Mouse (Mus musculus) myocyte (in vitro differentiated cells): ENCODE results near the gene Olfr1357. TPM values are rescaled to one million over a fixed set of nuclear protein-coding genes. Genes with fewer than 3 reads are reported as not detected.
A peak's percentile ranks its signal among the peaks of the same experiment; 100 is the strongest.

Experiments
- H3K27me3 ChIP-seq: one replicate; pipeline ENCODE4 v1.6.1; 2011; ENCODE audit not compliant: control insufficient read depth, insufficient read depth, insufficient read length
- H3K36me3 ChIP-seq: one replicate; pipeline ENCODE4 v1.6.1; 2011; ENCODE audit not compliant: control insufficient read depth, insufficient read depth
- H3K4me2 ChIP-seq: one replicate; pipeline ENCODE4 v1.6.1; 2011; ENCODE audit warnings: low read depth, control low read depth
- H3K4me3 ChIP-seq: one replicate; pipeline ENCODE4 v1.5.1; 2011; ENCODE audit warnings: mild to moderate bottlenecking, control low read depth, moderate library complexity
- H3K79me2 ChIP-seq: one replicate; pipeline ENCODE4 v1.6.1; 2011; ENCODE audit not compliant: control insufficient read depth, insufficient read depth
- H3ac ChIP-seq: one replicate; pipeline ENCODE4 v1.6.1; 2011; ENCODE audit not compliant: control insufficient read depth, insufficient read length
- CEBPB ChIP-seq: IDR thresholded peaks from 2 replicates; pipeline ENCODE4 v1.6.1; 2011; ENCODE audit warnings: mild to moderate bottlenecking, moderate library complexity; ENCODE audit not compliant: poor library complexity, insufficient read depth, severe bottlenecking
- E2F4 ChIP-seq: IDR thresholded peaks from one replicate; pipeline ENCODE4 v1.6.1; 2011; ENCODE audit warnings: mild to moderate bottlenecking, control low read depth, moderate library complexity; ENCODE audit not compliant: insufficient read depth
- MAX ChIP-seq: IDR thresholded peaks from one replicate; pipeline ENCODE4 v1.6.1; 2011; ENCODE audit warnings: low read depth, mild to moderate bottlenecking, control low read depth
- MYOD1 ChIP-seq, 3 experiments: IDR thresholded peaks; one replicate each; pipeline ENCODE4 v1.6.1; 2011; ENCODE audit warnings: control low read depth in 2 of 3, low read depth in 2 of 3, mild to moderate bottlenecking in 2 of 3, moderate library complexity in 1 of 3; ENCODE audit not compliant: insufficient read length in 2 of 3, control insufficient read depth in 1 of 3
- MYOG ChIP-seq, 3 experiments: IDR thresholded peaks; one replicate each; pipeline ENCODE4 v1.6.1; 2011; ENCODE audit warnings: control low read depth in 2 of 3, low read depth in 2 of 3, mild to moderate bottlenecking in 2 of 3; ENCODE audit not compliant: insufficient read length in 2 of 3, control insufficient read depth in 1 of 3, insufficient read depth in 1 of 3
- POLR2A ChIP-seq: IDR thresholded peaks from one replicate; pipeline ENCODE4 v1.6.1; 2011; ENCODE audit warnings: low read depth, mild to moderate bottlenecking, control low read depth, moderate library complexity; ENCODE audit not compliant: insufficient read length
- POLR2AphosphoS2 ChIP-seq: IDR thresholded peaks from one replicate; pipeline ENCODE4 v1.6.1; 2011; ENCODE audit warnings: low read depth, control low read depth; ENCODE audit not compliant: insufficient read length
- REST ChIP-seq: IDR thresholded peaks from one replicate; pipeline ENCODE4 v1.6.1; 2011; ENCODE audit warnings: mild to moderate bottlenecking, control low read depth, moderate library complexity; ENCODE audit not compliant: insufficient read depth, insufficient read length
- SRF ChIP-seq: IDR thresholded peaks from one replicate; pipeline ENCODE4 v1.6.1; 2011; ENCODE audit warnings: low read depth; ENCODE audit not compliant: control insufficient read depth, insufficient read length
- TCF12 ChIP-seq: IDR thresholded peaks from one replicate; pipeline ENCODE4 v1.6.1; 2011; ENCODE audit warnings: mild to moderate bottlenecking, control low read depth; ENCODE audit not compliant: poor library complexity, insufficient read depth, severe bottlenecking
- TCF3 ChIP-seq: IDR thresholded peaks from one replicate; pipeline ENCODE4 v1.6.1; 2011; ENCODE audit warnings: low read depth, control low read depth; ENCODE audit not compliant: insufficient read length
- USF1 ChIP-seq: IDR thresholded peaks from one replicate; pipeline ENCODE4 v1.6.1; 2011; ENCODE audit warnings: low read depth, mild to moderate bottlenecking, control low read depth, moderate library complexity
- polyA plus RNA-seq: library from polyadenylated mRNA; unstranded; fragments of >200 nt; fragmentation: generic; extraction: Trizol; gene quantifications from one replicate; pipeline ENCODE4 v1.2.1, GENCODE M21; 2012; ENCODE audit warnings: missing spikeins

Gene Olfr1357
- polyA plus RNA-seq, 1 experiment: not detected

- peaks cover 19% of the 10 kb centered on the region for H3K79me2 ChIP-seq
- no peak overlapping the region for H3ac ChIP-seq
- no peak overlapping the region for H3K4me3 ChIP-seq
- H3K4me2 ChIP-seq: peak overlapping the region; percentile 4
- no peaks in the 10 kb centered on the region for H3K27me3 ChIP-seq
- H3K36me3 ChIP-seq: no peaks in the 10 kb centered on the region
- TF ChIP-seq USF1 (no peak), REST (no peak), POLR2A (no peak), E2F4 (no peak), MYOD1 (IDR thresholded peaks at IDR 0.05; ENCODE audit: control insufficient read depth in 1 of 3, insufficient read length in 2 of 3, low read depth in 2 of 3) (peak in 2 of 3 experiments; percentile 66 to 79), MYOG (IDR thresholded peaks at IDR 0.05; ENCODE audit: control insufficient read depth in 1 of 3, insufficient read depth in 1 of 3, insufficient read length in 2 of 3, low read depth in 2 of 3) (peak in 2 of 3 experiments; percentile 27 to 80), TCF3 (no peak), TCF12 (no peak), MAX (no peak), SRF (no peak), CEBPB (no peak)
These were observed 23.7 kb downstream of the Olfr1357 start for GRCm38 (mm10) chr10:78594157-78594556.

GRCm38 (mm10) chr10:78593736-78594135 is 24.1 kb downstream of the Olfr1357 start:
- Histone ChIP-seq H3K4me2 (peak overlapping the region; percentile 4), H3K4me3 (no peak overlapping the region), H3K36me3 (peaks cover 4% of the 10 kb centered on the region), H3K27me3 (no peaks in the 10 kb centered on the region), H3ac (no peak overlapping the region), H3K79me2 (peaks cover 19% of the 10 kb centered on the region)
- no peak for TF ChIP-seq USF1
- TF ChIP-seq POLR2A: no peak
- no peak for TF ChIP-seq REST
- TF ChIP-seq CEBPB: no peak
- TF ChIP-seq TCF12: no peak
- TF ChIP-seq POLR2AphosphoS2: no peak
- no peak for TF ChIP-seq MYOD1 (IDR thresholded peaks at IDR 0.05; ENCODE audit: control insufficient read depth in 1 of 3, insufficient read length in 2 of 3, low read depth in 2 of 3)
- TF ChIP-seq MYOG (IDR thresholded peaks at IDR 0.05; ENCODE audit: control insufficient read depth in 1 of 3, insufficient read depth in 1 of 3, insufficient read length in 2 of 3, low read depth in 2 of 3): no peak
- no peak for TF ChIP-seq E2F4
- no peak for TF ChIP-seq TCF3
- TF ChIP-seq MAX: no peak
- TF ChIP-seq SRF: no peak

DNA sequence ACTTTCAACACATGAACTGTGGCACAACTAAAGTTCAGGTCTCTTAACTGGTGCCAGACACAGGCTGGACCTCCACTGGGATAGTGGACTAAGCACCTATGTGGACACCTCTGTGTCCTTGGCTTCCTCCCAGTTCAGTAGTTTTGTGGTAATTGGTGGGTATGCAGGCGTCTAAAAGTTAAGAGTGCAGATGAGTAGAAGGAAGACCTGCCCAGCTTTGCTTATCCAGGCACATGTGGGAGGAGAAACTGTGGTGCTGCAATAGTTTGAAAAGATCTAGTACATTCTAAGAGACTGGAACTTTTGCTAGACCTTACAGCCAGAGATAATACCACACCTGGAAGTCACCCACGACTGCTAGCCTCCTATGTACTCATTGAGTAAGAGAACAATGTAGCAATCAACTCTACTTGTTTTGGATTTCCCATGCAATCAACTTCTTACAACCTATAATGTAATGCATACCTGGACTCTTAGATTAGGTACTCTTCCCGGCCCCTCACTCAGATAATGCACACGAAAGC is 25.0 kb downstream of the Olfr1357 start:
- Histone ChIP-seq H3K79me2 (peaks cover 19% of the 10 kb centered on the region), H3K4me3 (no peak overlapping the region), H3K27me3 (no peaks in the 10 kb centered on the region), H3K36me3 (peaks cover 10% of the 10 kb centered on the region), H3ac (no peak overlapping the region), H3K4me2 (no peak overlapping the region)
- TF ChIP-seq SRF (no peak), MYOG (IDR thresholded peaks at IDR 0.05; ENCODE audit: control insufficient read depth in 1 of 3, insufficient read depth in 1 of 3, insufficient read length in 2 of 3, low read depth in 2 of 3) (no peak), POLR2AphosphoS2 (no peak), TCF3 (no peak), CEBPB (no peak), E2F4 (no peak), TCF12 (no peak), USF1 (no peak), MAX (no peak), MYOD1 (IDR thresholded peaks at IDR 0.05; ENCODE audit: control insufficient read depth in 1 of 3, insufficient read length in 2 of 3, low read depth in 2 of 3) (no peak), POLR2A (no peak), REST (no peak)

DNA sequence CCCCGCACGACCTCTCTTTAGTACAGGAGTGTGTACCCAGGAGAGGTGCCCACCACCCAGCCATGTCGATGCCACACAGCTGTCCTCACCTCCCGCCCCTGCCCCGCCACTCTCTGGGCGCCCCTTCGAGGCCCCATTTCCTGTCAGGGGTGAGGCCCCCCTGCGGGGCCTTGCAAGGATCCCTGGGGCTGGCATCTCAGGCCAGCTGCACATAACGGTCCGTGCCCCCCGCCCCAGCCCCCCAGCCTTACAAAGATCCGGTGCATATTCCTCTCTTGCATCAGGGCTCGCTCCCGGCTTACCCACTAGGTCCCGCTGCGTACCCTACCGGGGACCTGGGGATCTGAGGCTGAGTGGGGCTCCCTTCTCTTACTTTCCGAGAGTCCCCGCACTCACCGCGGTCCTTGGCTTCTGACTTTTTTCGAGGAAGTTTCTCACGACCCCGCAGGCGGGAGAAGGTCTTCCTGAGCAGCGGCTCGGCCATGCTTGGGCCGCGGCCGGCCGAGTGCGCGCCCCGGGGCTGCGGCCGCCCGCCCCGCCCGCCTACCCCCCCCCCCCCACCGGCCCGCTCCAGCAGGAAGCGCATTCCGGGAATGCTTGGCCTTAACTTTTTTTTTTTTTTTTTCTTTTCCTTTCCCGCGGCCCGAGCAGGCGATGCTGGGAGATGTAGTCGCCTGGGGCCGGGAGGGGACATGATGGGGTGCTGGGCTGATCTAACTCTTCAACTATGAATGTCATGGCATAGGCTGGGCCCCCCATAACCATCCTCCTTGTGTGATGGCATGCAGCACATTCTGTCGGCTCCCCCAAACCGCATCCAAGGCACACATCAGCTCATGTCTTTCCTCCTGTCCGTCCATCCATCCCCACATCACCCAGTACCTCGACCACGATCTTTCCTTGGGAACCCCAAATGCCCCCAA is 26.2 kb downstream of the Olfr1357 start, which contains the start of gene Syde1:
Gene Syde1, minus strand, starts transcription at position 559 of the 923 bp plus-strand sequence.
- Histone ChIP-seq H3K36me3 (peaks cover 18% of the 10 kb centered on the region), H3K4me3 (peak within 1 kb of the TSS; percentile 92), H3K27me3 (no peaks in the 10 kb centered on the region), H3K79me2 (peaks cover 19% of the 10 kb centered on the region), H3K4me2 (peak within 1 kb of the TSS; percentile 69), H3ac (peak within 1 kb of the TSS; percentile 63)
- TF ChIP-seq REST (no peak), POLR2A (peak; percentile 70), USF1 (no peak), CEBPB (0 out of 2 replicates have a peak, but pooled peaks have one; percentile 1), E2F4 (peak; percentile 16), MYOG (IDR thresholded peaks at IDR 0.05; ENCODE audit: control insufficient read depth in 1 of 3, insufficient read depth in 1 of 3, insufficient read length in 2 of 3, low read depth in 2 of 3) (peak in 1 of 3 experiments; percentile 23), MYOD1 (IDR thresholded peaks at IDR 0.05; ENCODE audit: control insufficient read depth in 1 of 3, insufficient read length in 2 of 3, low read depth in 2 of 3) (peak in 1 of 3 experiments; percentile 25), POLR2AphosphoS2 (peak; percentile 20)
